Mouse (Mus musculus) urinary bladder, postnatal 36 days (tissue): ENCODE results near the gene Vmn1r87.
"Not testable (repeated sequence)": the region's sequence is repeated elsewhere in the genome, so short reads cannot be mapped to it uniquely, and the experiment has no call there.

Source experiments
- DNase-seq, 2 experiments: peaks; one replicate each; pipeline ENCODE4 v3.0.0; 2022; ENCODE audit warnings: low spot score in 2 of 2, mixed read lengths in 1 of 2

Vmn1r87 gene

GRCm38 (mm10) chr7:13140057-13140456, at the start of gene Vmn1r87:
Gene Vmn1r87, minus strand, starts transcription at chr7:13140157.
- no peak for DNase-seq

GRCm38 (mm10) chr7:13159268-13159667, 19.3 kb upstream of the Vmn1r87 start, which contains the start of gene Vmn1r88:
Gene Vmn1r88, plus strand, starts transcription at chr7:13159568.
- DNase-seq = no peak

- DNase-seq = no peak
Observed at GRCm38 (mm10) chr7:13137340-13137739, 2.6 kb downstream of the Vmn1r87 start.

GRCm38 (mm10) chr7:13131856-13132255, 8.1 kb downstream of the Vmn1r87 start:
- no peak for DNase-seq

GRCm38 (mm10) chr7:13123554-13124153, 16.3 kb downstream of the Vmn1r87 start:
- DNase-seq = not testable (repeated sequence)

- DNase-seq = no peak
Observed at GRCm38 (mm10) chr7:13119817-13120216, 20.1 kb downstream of the Vmn1r87 start, which contains the start of gene Vmn1r86. Gene Vmn1r86, minus strand, starts transcription at chr7:13119917.

- DNase-seq = no peak
Observed at GRCm38 (mm10) chr7:13095073-13095472, 44.9 kb downstream of the Vmn1r87 start, which contains the start of gene Vmn1r85. Gene Vmn1r85, minus strand, starts transcription at chr7:13095173.
